Mouse (Mus musculus) liver, embryonic 14.5 days (tissue): ENCODE measurements around the gene Cd52. TPM values are rescaled to one million over a fixed set of nuclear protein-coding genes. Genes with fewer than 3 reads are reported as not detected.
A peak's percentile ranks its signal among the peaks of the same experiment; 100 is the strongest.

Experiments used
- ATAC-seq: fragments of 200-750 bp; cut with Nextera tagmentation; 2 replicates; pipeline ENCODE4 v1.8.0; 2017; ENCODE audit warnings: moderate number of reproducible peaks, mild to moderate bottlenecking, moderate library complexity; ENCODE audit not compliant: insufficient read depth
- DNase-seq, 3 experiments: peaks; one replicate each; pipeline ENCODE4 v3.0.0-alpha.2; 2012 to 2013; ENCODE audit warnings: low read depth in 3 of 3, low spot score in 3 of 3
- H3K27ac ChIP-seq: fragments of 300-500 bp; sonication (generic); 2 replicates; pipeline ENCODE4 v1.5.1; 2014; ENCODE audit warnings: moderate library complexity, mild to moderate bottlenecking, control low read depth, inconsistent platforms
- H3K27me3 ChIP-seq: fragments of 300-500 bp; sonication (generic); 2 replicates; pipeline ENCODE4 v1.6.1; 2014; ENCODE audit warnings: mild to moderate bottlenecking, low read length, moderate library complexity; ENCODE audit not compliant: control insufficient read depth, insufficient read depth
- H3K36me3 ChIP-seq: fragments of 300-500 bp; sonication (generic); replicated peaks from 2 replicates; pipeline ENCODE4 v1.6.1; 2014; ENCODE audit warnings: low read depth; ENCODE audit not compliant: control insufficient read depth, insufficient read depth
- H3K4me1 ChIP-seq, 2 experiments: fragments of 200-500 bp in 1 of 2; fragments of 300-500 bp in 1 of 2; sonication (generic) in 1 of 2; replicated peaks; 2 replicates each; pipeline ENCODE4 v1.6.1; 2012 to 2014; ENCODE audit warnings: antibody characterized with exemption in 1 of 2, inconsistent platforms in 1 of 2, low read length in 1 of 2; ENCODE audit not compliant: control insufficient read depth in 2 of 2, insufficient read depth in 2 of 2
- H3K4me2 ChIP-seq: fragments of 300-500 bp; sonication (generic); 2 replicates; pipeline ENCODE4 v1.6.1; 2014; ENCODE audit warnings: low read depth, mild to moderate bottlenecking, control low read depth, moderate library complexity
- H3K4me3 ChIP-seq, 2 experiments: fragments of 200-500 bp in 1 of 2; fragments of 300-500 bp in 1 of 2; sonication (generic) in 1 of 2; 2 replicates each; pipeline ENCODE4 v1.5.1; 2012 to 2014; ENCODE audit warnings: low read depth in 2 of 2, low read length in 2 of 2, mild to moderate bottlenecking in 2 of 2, control low read depth in 1 of 2, inconsistent platforms in 1 of 2, moderate library complexity in 1 of 2; ENCODE audit not compliant: insufficient read depth in 1 of 2
- H3K9ac ChIP-seq: fragments of 300-500 bp; sonication (generic); replicated peaks from 2 replicates; pipeline ENCODE4 v1.6.1; 2014; ENCODE audit warnings: mild to moderate bottlenecking, control low read depth, moderate library complexity
- H3K9me3 ChIP-seq: fragments of 300-500 bp; sonication (generic); 2 replicates; pipeline ENCODE4 v1.6.1; 2016; ENCODE audit warnings: low read length, mixed read lengths; ENCODE audit not compliant: control insufficient read depth
- CTCF ChIP-seq: IDR thresholded peaks from 2 replicates; pipeline ENCODE4 v1.5.1; 2016; ENCODE audit warnings: antibody characterized with exemption, low read depth, control low read depth
- EP300 ChIP-seq: IDR thresholded peaks from 2 replicates; pipeline ENCODE4 v1.6.1; 2016; ENCODE audit warnings: antibody characterized with exemption, low read depth
- WGBS: fragments of 180-500 bp; shearing (Covaris S2); extraction: QIAGEN DNeasy Blood & Tissue Kit; methylation state at CpG from one replicate; pipeline ENCODE4 v1.1.7; 2014; ENCODE audit not compliant: insufficient replicate concordance; 5-methylcytosine and 5-hydroxymethylcytosine counted together
- polyA plus RNA-seq, 2 experiments: library from polyadenylated mRNA; depleted of rRNA in 1 of 2; stranded (reverse) in 1 of 2; unstranded in 1 of 2; fragments of >200 nt; fragmentation: Nextera tagmentation in 1 of 2; extraction: Ambion mirVana in 1 of 2; gene quantifications; 2 replicates each; pipeline versions ENCODE4 v1.2.1 to v1.2.3; 2012 to 2014

The Cd52 gene
- polyA plus RNA-seq, 2 experiments = 17.1 to 36.7 TPM

- no peak for ATAC-seq
- Histone ChIP-seq H3K4me1 (peaks cover 0 to 11% of the 10 kb centered on the region in 2 experiments; a peak in 3 of 4 replicates), H3K4me2 (no peak overlapping the region), H3K9ac (no peak overlapping the region), H3K9me3 (no peaks in the 10 kb centered on the region), H3K4me3 (no peak overlapping the region), H3K27ac (no peak overlapping the region), H3K36me3 (no peaks in the 10 kb centered on the region), H3K27me3 (no peaks in the 10 kb centered on the region)
- 59% methylated on average over 4 of the region's 4 CpGs for WGBS
- no peak for DNase-seq
- TF ChIP-seq CTCF = no peak
- no peak for TF ChIP-seq EP300
Measured at GRCm38 (mm10) chr4:134100245-134100644, 5.4 kb upstream of the Cd52 start.

GRCm38 (mm10) chr4:134098628-134099027, 3.7 kb upstream of the Cd52 start:
- no peak overlapping the region for H3K4me3 ChIP-seq
- H3K4me1 ChIP-seq = peaks cover 0 to 11% of the 10 kb centered on the region in 2 experiments; a peak in 3 of 4 replicates
- WGBS = 20% methylated on average over 8 of the region's 8 CpGs
- TF ChIP-seq CTCF (no peak), EP300 (no peak)
- H3K9me3 ChIP-seq = no peaks in the 10 kb centered on the region
- no peak overlapping the region for H3K9ac ChIP-seq
- H3K27me3 ChIP-seq = no peaks in the 10 kb centered on the region
- no peak overlapping the region for H3K27ac ChIP-seq
- H3K36me3 ChIP-seq = no peaks in the 10 kb centered on the region
- DNase-seq (no peak), ATAC-seq (no peak)
- no peak overlapping the region for H3K4me2 ChIP-seq

GRCm38 (mm10) chr4:134097015-134097608, 2.2 kb upstream of the Cd52 start:
- Histone ChIP-seq H3K4me1 (peaks cover 0 to 5% of the 10 kb centered on the region in 2 experiments; a peak in 2 of 4 replicates), H3K4me2 (no peak overlapping the region), H3K9ac (no peak overlapping the region), H3K9me3 (no peaks in the 10 kb centered on the region), H3K27ac (no peak overlapping the region), H3K36me3 (no peaks in the 10 kb centered on the region), H3K4me3 (no peak overlapping the region), H3K27me3 (no peaks in the 10 kb centered on the region)
- WGBS = 19% methylated on average over 5 of the region's 5 CpGs
- no peak for TF ChIP-seq CTCF
- no peak for TF ChIP-seq EP300
- DNase-seq (no peak), ATAC-seq (no peak)

DNA sequence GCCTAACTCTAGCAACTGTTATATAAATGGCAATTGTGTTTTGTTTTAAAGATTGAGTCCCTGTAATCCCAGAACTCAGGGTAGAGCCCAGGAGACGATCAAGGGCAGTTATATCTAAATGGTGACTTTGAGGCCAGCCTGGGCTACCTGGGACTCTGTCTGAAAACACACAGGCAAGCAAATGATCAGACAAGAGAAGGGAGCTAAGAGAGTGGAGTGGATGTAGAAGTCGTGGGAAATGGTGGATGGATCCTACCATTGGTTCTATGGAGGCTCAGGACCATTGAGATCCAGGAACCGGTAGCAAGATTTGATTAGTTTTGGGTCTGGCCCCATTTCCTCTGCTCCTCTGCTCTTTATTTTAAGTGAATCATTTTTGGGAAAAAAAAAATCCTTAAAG, 1.2 kb upstream of the Cd52 start:
- Histone ChIP-seq H3K27me3 (no peaks in the 10 kb centered on the region), H3K4me1 (peaks cover 0 to 3% of the 10 kb centered on the region in 2 experiments; a peak in 1 of 4 replicates), H3K4me2 (no peak overlapping the region), H3K36me3 (no peaks in the 10 kb centered on the region), H3K4me3 (no peak overlapping the region), H3K9me3 (no peaks in the 10 kb centered on the region), H3K27ac (no peak overlapping the region), H3K9ac (no peak overlapping the region)
- WGBS = 62% methylated on average over 3 of the region's 3 CpGs
- TF ChIP-seq EP300 (no peak), CTCF (no peak)
- ATAC-seq = no peak
- DNase-seq = no peak

- Histone ChIP-seq H3K27ac (no peak overlapping the region), H3K27me3 (no peaks in the 10 kb centered on the region), H3K36me3 (no peaks in the 10 kb centered on the region), H3K4me2 (no peak overlapping the region), H3K4me3 (peak overlapping the region in 1 of 2 experiments; percentile 25; a peak in 1 of 4 replicates), H3K4me1 (peaks cover 0 to 3% of the 10 kb centered on the region in 2 experiments; a peak in 1 of 4 replicates), H3K9ac (no peak overlapping the region), H3K9me3 (no peaks in the 10 kb centered on the region)
- no peak for DNase-seq
- TF ChIP-seq EP300 (no peak), CTCF (no peak)
- WGBS = 51% methylated on average over 7 of the region's 7 CpGs
- no peak for ATAC-seq
Measured at GRCm38 (mm10) chr4:134094004-134094564, 798 bp downstream of the Cd52 start.
